Mouse (Mus musculus) CH12.LX (cell line): ENCODE data around the gene Marveld1. TPM values are rescaled to one million over a fixed set of nuclear protein-coding genes. Genes with fewer than 3 reads are reported as not detected.

Source experiments
- DNase-seq: peaks from one replicate; pipeline ENCODE4 v3.0.0-alpha.2; 2013; ENCODE audit errors: extremely low read depth
- H3K27ac ChIP-seq: 2 replicates; pipeline ENCODE4 v1.5.1; 2012; ENCODE audit warnings: low read depth, mild to moderate bottlenecking, control low read depth, moderate library complexity; ENCODE audit not compliant: insufficient read depth
- H3K27me3 ChIP-seq: replicated peaks from 2 replicates; pipeline ENCODE3; 2012; ENCODE audit warnings: inconsistent platforms
- H3K36me3 ChIP-seq, 2 experiments: replicated peaks in 1 of 2; 2 replicates each; pipeline versions ENCODE3 to v1.6.1; 2012; ENCODE audit warnings: inconsistent platforms in 1 of 2, low read length in 1 of 2, mild to moderate bottlenecking in 1 of 2, mixed read lengths in 1 of 2, moderate library complexity in 1 of 2; ENCODE audit not compliant: control insufficient read depth in 1 of 2, insufficient read depth in 1 of 2
- H3K4me1 ChIP-seq, 2 experiments: 2 replicates each; pipeline ENCODE4 v1.6.1; 2012; ENCODE audit warnings: inconsistent platforms in 1 of 2, moderate library complexity in 1 of 2; ENCODE audit not compliant: insufficient read depth in 2 of 2, control insufficient read depth in 1 of 2
- H3K4me2 ChIP-seq: 2 replicates; pipeline ENCODE4 v1.6.1; 2012; ENCODE audit warnings: low read depth, mild to moderate bottlenecking, control low read depth; ENCODE audit not compliant: poor library complexity, insufficient read depth, severe bottlenecking
- H3K4me3 ChIP-seq, 3 experiments: fragments of 150-350 bp in 1 of 3; sonication (generic) in 1 of 3; replicated peaks in 1 of 3; 2 replicates each; pipeline versions ENCODE3 to v1.5.1; 2011 to 2012; ENCODE audit warnings: low read depth in 2 of 3, low read length in 2 of 3, mild to moderate bottlenecking in 2 of 3, moderate library complexity in 2 of 3, control low read depth in 1 of 3, improper control_type of control experiment in 1 of 3, inconsistent platforms in 1 of 3, mixed read lengths in 1 of 3; ENCODE audit not compliant: poor library complexity in 1 of 3
- H3K79me2 ChIP-seq: replicated peaks from 2 replicates; pipeline ENCODE4 v1.6.1; 2012; ENCODE audit warnings: mild to moderate bottlenecking, moderate library complexity; ENCODE audit not compliant: control insufficient read depth, poor library complexity, insufficient read depth, severe bottlenecking; ENCODE audit errors: extremely low read depth
- H3K9ac ChIP-seq: 2 replicates; pipeline ENCODE4 v1.6.1; 2012; ENCODE audit warnings: low read depth, mild to moderate bottlenecking, control low read depth, moderate library complexity; ENCODE audit not compliant: insufficient read depth
- H3K9me3 ChIP-seq: replicated peaks from 2 replicates; pipeline ENCODE3; 2012; ENCODE audit warnings: low read length, inconsistent platforms, mixed read lengths
- CHD2 ChIP-seq: IDR thresholded peaks from 2 replicates; pipeline ENCODE4 v1.6.1; 2011; ENCODE audit warnings: low read length, improper control_type of control experiment
- CTCF ChIP-seq, 2 experiments: IDR thresholded peaks in 1 of 2; conservative IDR thresholded peaks in 1 of 2; 2 replicates each; pipeline ENCODE4 v1.5.1; 2011 to 2012; ENCODE audit warnings: low read depth in 2 of 2, low read length in 2 of 2, improper control_type of control experiment in 1 of 2, inconsistent platforms in 1 of 2, mild to moderate bottlenecking in 1 of 2, moderate library complexity in 1 of 2
- ELF1 ChIP-seq: IDR thresholded peaks from 2 replicates; pipeline ENCODE4 v1.6.1; 2014; ENCODE audit warnings: low read depth, mild to moderate bottlenecking, inconsistent platforms, low read length, improper control_type of control experiment
- EP300 ChIP-seq: IDR thresholded peaks from 2 replicates; pipeline ENCODE4 v1.6.1; 2011; ENCODE audit warnings: low read length, improper control_type of control experiment
- MAX ChIP-seq: IDR thresholded peaks from 2 replicates; pipeline ENCODE4 v1.6.1; 2011; ENCODE audit warnings: low read length, improper control_type of control experiment
- NELFE ChIP-seq: IDR thresholded peaks from 2 replicates; pipeline ENCODE4 v1.6.1; 2011; ENCODE audit warnings: low read depth, low read length, improper control_type of control experiment
- PAX5 ChIP-seq: IDR thresholded peaks from 2 replicates; pipeline ENCODE4 v1.6.1; 2012; ENCODE audit warnings: low read length, inconsistent platforms, mixed read lengths
- RCOR1 ChIP-seq: conservative IDR thresholded peaks from 2 replicates; pipeline ENCODE4 v1.6.1; 2012; ENCODE audit warnings: low read depth, mild to moderate bottlenecking, inconsistent platforms, low read length, improper control_type of control experiment
- SMC3 ChIP-seq: IDR thresholded peaks from 2 replicates; pipeline ENCODE4 v1.6.1; 2011; ENCODE audit warnings: low read depth, low read length, improper control_type of control experiment
- ZC3H11A ChIP-seq: IDR thresholded peaks from 2 replicates; pipeline ENCODE4 v1.6.1; 2012; ENCODE audit warnings: low read depth, mild to moderate bottlenecking, inconsistent platforms, low read length, improper control_type of control experiment
- ZKSCAN1 ChIP-seq: IDR thresholded peaks from 2 replicates; pipeline ENCODE4 v1.6.1; 2012; ENCODE audit warnings: low read depth, inconsistent platforms, low read length, improper control_type of control experiment, borderline replicate concordance
- dilution Hi-C: fragments of 300-500 bp; cut with MboI; formaldehyde crosslinking; loops from 2 replicates; pipeline ENCODE4 v1.14.3; 2020; ENCODE audit warnings: low sequenced_read_pairs; ENCODE audit not compliant: extremely low pct_unique_long_range_greater_than_20kb, extremely low pct_ligation_motif_present
- in situ Hi-C: fragments of 300-500 bp; cut with MboI; formaldehyde crosslinking; loops from 3 replicates; pipeline ENCODE4 v1.14.3; 2019; ENCODE audit warnings: low sequenced_read_pairs, low pct_ligation_motif_present, low pct_unique_long_range_greater_than_20kb, mixed read lengths
- polyA plus RNA-seq: library from polyadenylated mRNA; unstranded; fragments of >175 nt; gene quantifications from 2 replicates; pipeline ENCODE4 v1.2.1, GENCODE M21; 2012; ENCODE audit warnings: low read depth; ENCODE audit not compliant: insufficient read length
- total RNA-seq, 2 experiments: library from RNA; depleted of rRNA; stranded (reverse); fragments of 300-350 nt in 1 of 2; fragments of >200 nt in 1 of 2; gene quantifications; 2 replicates each; pipeline ENCODE4 v1.2.3; 2012 to 2014

The Marveld1 gene
- total and polyA plus RNA-seq, 3 experiments = 0.07 TPM; not detected in 2

GRCm38 (mm10) chr19:42177461-42177860 lies 30.3 kb downstream of the Marveld1 start:
- H3K36me3 ChIP-seq = peaks cover 45 to 80% of the 10 kb centered on the region in 2 experiments
- no peak for DNase-seq
- H3K4me3 ChIP-seq = no peak overlapping the region
- TF ChIP-seq PAX5 = no peak
- no peak for TF ChIP-seq CHD2
- no peak for TF ChIP-seq ELF1
- TF ChIP-seq EP300 = no peak
- H3K9ac ChIP-seq = no peak overlapping the region
- H3K4me1 ChIP-seq = no peaks in the 10 kb centered on the region
- no peaks in the 10 kb centered on the region for H3K27me3 ChIP-seq
- in situ Hi-C loops (no loop called here), dilution Hi-C loops (no loop called here)
- H3K27ac ChIP-seq = no peak overlapping the region
- H3K4me2 ChIP-seq = no peak overlapping the region
- no peaks in the 10 kb centered on the region for H3K9me3 ChIP-seq
- H3K79me2 ChIP-seq = no peaks in the 10 kb centered on the region; the same call in none of the 2 replicates

GRCm38 (mm10) chr19:42179356-42179755 lies 32.2 kb downstream of the Marveld1 start:
- H3K4me3 ChIP-seq = no peak overlapping the region

GRCm38 (mm10) chr19:42182673-42183072 lies 35.5 kb downstream of the Marveld1 start:
- dilution Hi-C loops = no loop called here
- peak; percentile 14 for DNase-seq

More at GRCm38 (mm10) chr19:42179356-42179755, 32.2 kb downstream of the Marveld1 start:
- TF ChIP-seq ZC3H11A (no peak), RCOR1 (no peak), MAX (no peak), NELFE (no peak)
- H3K79me2 ChIP-seq = no peaks in the 10 kb centered on the region; the same call in 1 of the 2 replicates
- peaks cover 63 to 88% of the 10 kb centered on the region in 2 experiments for H3K36me3 ChIP-seq
- in situ Hi-C loops = no loop called here
- H3K9ac ChIP-seq = no peak overlapping the region
- no peak overlapping the region for H3K27ac ChIP-seq
- dilution Hi-C loops = no loop called here
- no peaks in the 10 kb centered on the region for H3K27me3 ChIP-seq
- no peak overlapping the region for H3K4me2 ChIP-seq
- no peak for DNase-seq
- no peaks in the 10 kb centered on the region for H3K4me1 ChIP-seq
- H3K9me3 ChIP-seq = no peaks in the 10 kb centered on the region

More at GRCm38 (mm10) chr19:42182673-42183072, 35.5 kb downstream of the Marveld1 start:
- TF ChIP-seq ZKSCAN1 (no peak), ELF1 (no peak), CTCF (conservative IDR thresholded peaks at IDR 0.05 in 1 of 2, IDR thresholded peaks at IDR 0.05 in 1 of 2; ENCODE audit: low read depth in 2 of 2, low read length in 2 of 2) (peak in 1 of 2 experiments; percentile 62; a peak in 2 of 4 replicates), SMC3 (peak; percentile 37)
- no peaks in the 10 kb centered on the region for H3K27me3 ChIP-seq
- in situ Hi-C loops = no loop called here
- no peak overlapping the region for H3K4me3 ChIP-seq
- H3K9me3 ChIP-seq = no peaks in the 10 kb centered on the region
- no peaks in the 10 kb centered on the region for H3K79me2 ChIP-seq
- H3K4me2 ChIP-seq = no peak overlapping the region
- no peaks in the 10 kb centered on the region for H3K4me1 ChIP-seq
- no peak overlapping the region for H3K9ac ChIP-seq
- H3K27ac ChIP-seq = no peak overlapping the region
- peaks cover 75 to 96% of the 10 kb centered on the region in 2 experiments for H3K36me3 ChIP-seq
